Mouse (Mus musculus) limb, embryonic 11.5 days (tissue): Measurements from ENCODE around the gene Hectd2. TPM values are rescaled to one million over a fixed set of nuclear protein-coding genes. Genes with fewer than 3 reads are reported as not detected.
A peak's percentile ranks its signal among the peaks of the same experiment; 100 is the strongest.

ENCODE experiments used
- ATAC-seq: fragments of 200-750 bp; cut with Nextera tagmentation; 2 replicates; pipeline ENCODE4 v1.8.0; 2017; ENCODE audit warnings: low read depth; ENCODE audit not compliant: insufficient number of reproducible peaks, low FRiP score, low TSS enrichment
- DNase-seq: peaks from one replicate; pipeline ENCODE4 v3.0.0-alpha.2; 2015; ENCODE audit warnings: low spot score
- H3K27ac ChIP-seq: fragments of 300-500 bp; sonication (generic); replicated peaks from 2 replicates; pipeline ENCODE4 v1.5.1; 2014; ENCODE audit warnings: low read depth, mild to moderate bottlenecking, low read length
- H3K27me3 ChIP-seq: fragments of 300-500 bp; sonication (generic); 2 replicates; pipeline ENCODE4 v1.6.1; 2014; ENCODE audit warnings: mild to moderate bottlenecking, low read length, mixed read lengths; ENCODE audit not compliant: control insufficient read depth, insufficient read depth
- H3K36me3 ChIP-seq: fragments of 300-500 bp; sonication (generic); 2 replicates; pipeline ENCODE4 v1.6.1; 2014; ENCODE audit warnings: mild to moderate bottlenecking, low read length, moderate library complexity, mixed read lengths; ENCODE audit not compliant: control insufficient read depth, insufficient read depth
- H3K4me1 ChIP-seq: fragments of 300-500 bp; sonication (generic); 2 replicates; pipeline ENCODE4 v1.6.1; 2014; ENCODE audit warnings: low read length, mixed read lengths; ENCODE audit not compliant: control insufficient read depth, insufficient read depth
- H3K4me2 ChIP-seq: fragments of 300-500 bp; sonication (generic); 2 replicates; pipeline ENCODE4 v1.6.1; 2014; ENCODE audit warnings: low read depth, mild to moderate bottlenecking, moderate library complexity; ENCODE audit not compliant: severe bottlenecking
- H3K4me3 ChIP-seq: fragments of 300-500 bp; sonication (generic); 2 replicates; pipeline ENCODE4 v1.5.1; 2014; ENCODE audit warnings: low read depth, low read length
- H3K9ac ChIP-seq: fragments of 300-500 bp; sonication (generic); 2 replicates; pipeline ENCODE4 v1.6.1; 2014; ENCODE audit warnings: mild to moderate bottlenecking, low read length
- H3K9me3 ChIP-seq: fragments of 300-500 bp; sonication (generic); 2 replicates; pipeline ENCODE4 v1.6.1; 2016; ENCODE audit warnings: low read length; ENCODE audit not compliant: control insufficient read depth
- WGBS: fragments of 180-500 bp; shearing (Covaris S2); extraction: QIAGEN DNeasy Blood & Tissue Kit; methylation state at CpG from one replicate; pipeline ENCODE4 v1.1.7; 2014; 5-methylcytosine and 5-hydroxymethylcytosine counted together
- polyA plus RNA-seq: library from polyadenylated mRNA; unstranded; fragments of >200 nt; fragmentation: Nextera tagmentation; extraction: Ambion mirVana; gene quantifications from 2 replicates; pipeline ENCODE4 v1.2.1, GENCODE M21; 2014

Gene Hectd2
- polyA plus RNA-seq, 1 experiment from 2014 or later: 2.3 TPM

- H3K27ac ChIP-seq: no peak overlapping the region
- H3K9ac ChIP-seq: no peak overlapping the region
- H3K4me1 ChIP-seq: no peaks in the 10 kb centered on the region
- no peaks in the 10 kb centered on the region for H3K27me3 ChIP-seq
- H3K36me3 ChIP-seq: no peaks in the 10 kb centered on the region
- no peak overlapping the region for H3K4me2 ChIP-seq
- DNase-seq (no peak), ATAC-seq (no peak)
- H3K4me3 ChIP-seq: no peak overlapping the region
- H3K9me3 ChIP-seq: no peaks in the 10 kb centered on the region
- 76% methylated on average over 5 of the region's 5 CpGs for WGBS
Observed at GRCm38 (mm10) chr19:36665641-36666040, 111.2 kb downstream of the Hectd2 start.

GRCm38 (mm10) chr19:36666471-36666870 lies 112.0 kb downstream of the Hectd2 start:
- no peaks in the 10 kb centered on the region for H3K36me3 ChIP-seq
- 89% methylated on average over 5 of the region's 5 CpGs for WGBS
- H3K4me2 ChIP-seq: no peak overlapping the region
- ATAC-seq: no peak
- H3K4me1 ChIP-seq: no peaks in the 10 kb centered on the region
- no peak overlapping the region for H3K27ac ChIP-seq
- DNase-seq: peak; percentile 11
- no peak overlapping the region for H3K9ac ChIP-seq
- no peaks in the 10 kb centered on the region for H3K9me3 ChIP-seq
- no peak overlapping the region for H3K4me3 ChIP-seq
- H3K27me3 ChIP-seq: no peaks in the 10 kb centered on the region

GRCm38 (mm10) chr19:36667368-36667767 lies 112.9 kb downstream of the Hectd2 start:
- H3K9ac ChIP-seq: no peak overlapping the region
- H3K4me2 ChIP-seq: no peak overlapping the region
- H3K4me3 ChIP-seq: no peak overlapping the region
- H3K9me3 ChIP-seq: no peaks in the 10 kb centered on the region
- no peaks in the 10 kb centered on the region for H3K36me3 ChIP-seq
- no peak overlapping the region for H3K27ac ChIP-seq
- peak; percentile 12 for DNase-seq
- no peak for ATAC-seq
- 88% methylated on average over 6 of the region's 6 CpGs for WGBS
- H3K27me3 ChIP-seq: no peaks in the 10 kb centered on the region
- H3K4me1 ChIP-seq: no peaks in the 10 kb centered on the region

GRCm38 (mm10) chr19:36668098-36668497 lies 113.7 kb downstream of the Hectd2 start:
- H3K4me2 ChIP-seq: no peak overlapping the region
- DNase-seq (peak; percentile 11), ATAC-seq (no peak)
- no peak overlapping the region for H3K27ac ChIP-seq
- no peak overlapping the region for H3K9ac ChIP-seq
- H3K9me3 ChIP-seq: no peaks in the 10 kb centered on the region
- no peak overlapping the region for H3K4me3 ChIP-seq
- 82% methylated on average over 1 of the region's 1 CpGs for WGBS
- no peaks in the 10 kb centered on the region for H3K4me1 ChIP-seq
- H3K27me3 ChIP-seq: no peaks in the 10 kb centered on the region
- H3K36me3 ChIP-seq: no peaks in the 10 kb centered on the region

GRCm38 (mm10) chr19:36668881-36669639 lies 114.6 kb downstream of the Hectd2 start:
- Histone ChIP-seq H3K4me1 (no peaks in the 10 kb centered on the region), H3K36me3 (no peaks in the 10 kb centered on the region), H3K4me3 (no peak overlapping the region), H3K9ac (no peak overlapping the region), H3K9me3 (no peaks in the 10 kb centered on the region), H3K4me2 (no peak overlapping the region), H3K27me3 (no peaks in the 10 kb centered on the region), H3K27ac (no peak overlapping the region)
- no peak for ATAC-seq
- DNase-seq: peak; percentile 9
- 66% methylated on average over 2 of the region's 2 CpGs for WGBS

- H3K27me3 ChIP-seq: no peaks in the 10 kb centered on the region
- H3K36me3 ChIP-seq: no peaks in the 10 kb centered on the region
- 57% methylated on average over 5 of the region's 5 CpGs for WGBS
- no peak overlapping the region for H3K4me3 ChIP-seq
- ATAC-seq: no peak
- H3K4me2 ChIP-seq: no peak overlapping the region
- peak; percentile 19 for DNase-seq
- H3K9me3 ChIP-seq: no peaks in the 10 kb centered on the region
- H3K27ac ChIP-seq: no peak overlapping the region
- H3K9ac ChIP-seq: no peak overlapping the region
- no peaks in the 10 kb centered on the region for H3K4me1 ChIP-seq
Observed at GRCm38 (mm10) chr19:36669720-36670451, 115.4 kb downstream of the Hectd2 start.

Other genes with a start within 250 kb of the Hectd2 start
- 3.3 and 3.9 TPM in 2 replicates for gene Pcgf5, start 206.3 kb upstream of the Hectd2 start, polyA plus RNA-seq
- gene Ppp1r3c, start 182.0 kb downstream of the Hectd2 start, polyA plus RNA-seq: 2.7 TPM in 2 replicates